Mouse (Mus musculus): ENCODE results near the gene Zfp316. TPM values are rescaled to one million over a fixed set of nuclear protein-coding genes. Genes with fewer than 3 reads are reported as not detected.

Zfp316 gene
- total and polyA plus RNA-seq, 3 experiments = 4.3 to 4.8 TPM; not detected in 1

DNA sequence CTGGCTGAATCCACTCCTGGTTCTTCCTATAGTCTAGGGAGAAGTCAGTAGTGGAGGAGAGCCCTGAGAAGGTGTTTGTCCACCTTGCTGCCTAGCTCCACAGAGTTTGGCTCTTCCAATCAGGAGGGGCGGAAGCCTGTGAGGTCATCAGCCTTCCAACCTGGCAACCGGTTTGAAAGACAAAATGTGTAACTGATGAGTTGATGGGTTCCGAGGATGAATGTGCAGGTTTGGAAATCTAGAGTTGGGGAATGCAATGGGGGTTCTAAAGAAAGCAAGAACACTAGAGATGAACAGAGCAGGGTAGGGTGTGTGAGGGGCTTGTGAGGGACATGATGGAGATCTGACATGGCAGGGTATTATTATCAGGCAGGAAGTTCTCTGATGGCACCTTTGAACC lies 43.0 kb downstream of the Zfp316 start, which contains the start of gene Spdye4a:
Spdye4a (minus strand) TSS at position 101 of the 400 bp plus-strand sequence.
- Histone ChIP-seq H3K9me3 (replicated peaks; ENCODE audit: insufficient read depth, low read length) (no peaks in the 10 kb centered on the region), H3K4me1 (ENCODE audit: control insufficient read depth in 1 of 2, insufficient read depth in 2 of 2, low read length in 2 of 2) (no peaks in the 10 kb centered on the region), H3K27me3 (ENCODE audit: control insufficient read depth in 1 of 2, insufficient read depth in 2 of 2, low read length in 2 of 2) (peaks cover 0 to 4% of the 10 kb centered on the region in 2 experiments; a peak in 1 of 4 replicates), H3K4me3 (ENCODE audit: control insufficient read depth in 1 of 2, insufficient read depth in 1 of 2, low read depth in 2 of 2, low read length in 2 of 2) (no peak within 1 kb of the TSS), H3K79me2 (ENCODE audit: control insufficient read depth, insufficient read depth, low read length, poor library complexity) (no peaks in the 10 kb centered on the region), H3K9ac (ENCODE audit: control insufficient read depth, low read depth, low read length, poor library complexity, severe bottlenecking) (no peak within 1 kb of the TSS), H3K27ac (ENCODE audit: control insufficient read depth, low read depth, low read length) (no peak within 1 kb of the TSS), H3K36me3 (ENCODE audit: control insufficient read depth in 1 of 2, insufficient read depth in 2 of 2, low read length in 2 of 2) (no peaks in the 10 kb centered on the region)
- TF ChIP-seq CHD2 (IDR thresholded peaks at IDR 0.05; ENCODE audit: low read length) (no peak), ZKSCAN1 (IDR thresholded peaks at IDR 0.05; ENCODE audit: low read depth, low read length) (no peak), BHLHE40 (IDR thresholded peaks at IDR 0.05; ENCODE audit: borderline replicate concordance, low read depth, low read length) (no peak), KAT2A (conservative IDR thresholded peaks at IDR 0.05; ENCODE audit: low read depth, low read length) (no peak), CTCF (IDR thresholded peaks at IDR 0.05 in 2 of 3, conservative IDR thresholded peaks at IDR 0.05 in 1 of 3; ENCODE audit: control insufficient read depth in 1 of 3, insufficient read depth in 1 of 3, low read depth in 2 of 3, low read length in 3 of 3, poor library complexity in 1 of 3, severe bottlenecking in 1 of 3) (no peak), SIN3A (IDR thresholded peaks at IDR 0.05; ENCODE audit: low read length) (no peak), USF1 (IDR thresholded peaks at IDR 0.05; ENCODE audit: low read depth, low read length) (no peak), POLR2AphosphoS5 (IDR thresholded peaks at IDR 0.05; ENCODE audit: borderline replicate concordance, low read depth, low read length) (no peak), POLR2A (IDR thresholded peaks at IDR 0.05; ENCODE audit: control insufficient read depth in 1 of 2, insufficient read depth in 1 of 2, low read depth in 1 of 2, low read length in 2 of 2, poor library complexity in 1 of 2) (no peak), CHD1 (IDR thresholded peaks at IDR 0.05; ENCODE audit: low read depth, low read length) (no peak), HCFC1 (IDR thresholded peaks at IDR 0.05; ENCODE audit: low read depth, low read length) (no peak), E2F4 (IDR thresholded peaks at IDR 0.05; ENCODE audit: borderline replicate concordance, low read depth, low read length) (no peak), USF2 (IDR thresholded peaks at IDR 0.05; ENCODE audit: borderline replicate concordance in 1 of 2, insufficient read depth in 1 of 2, low read depth in 1 of 2, low read length in 2 of 2) (no peak), ZNF384 (IDR thresholded peaks at IDR 0.05; ENCODE audit: low read depth, low read length) (no peak), EP300 (IDR thresholded peaks at IDR 0.05; ENCODE audit: low read depth in 1 of 2, low read length in 2 of 2) (no peak), GABPA (IDR thresholded peaks at IDR 0.05; ENCODE audit: low read depth, low read length) (no peak), UBTF (IDR thresholded peaks at IDR 0.05; ENCODE audit: borderline replicate concordance, insufficient read depth, low read depth, low read length) (no peak), MAZ (IDR thresholded peaks at IDR 0.05; ENCODE audit: low read depth, low read length) (no peak)
- DNase-seq (ENCODE audit: low read depth, low spot score) = no peak

DNA sequence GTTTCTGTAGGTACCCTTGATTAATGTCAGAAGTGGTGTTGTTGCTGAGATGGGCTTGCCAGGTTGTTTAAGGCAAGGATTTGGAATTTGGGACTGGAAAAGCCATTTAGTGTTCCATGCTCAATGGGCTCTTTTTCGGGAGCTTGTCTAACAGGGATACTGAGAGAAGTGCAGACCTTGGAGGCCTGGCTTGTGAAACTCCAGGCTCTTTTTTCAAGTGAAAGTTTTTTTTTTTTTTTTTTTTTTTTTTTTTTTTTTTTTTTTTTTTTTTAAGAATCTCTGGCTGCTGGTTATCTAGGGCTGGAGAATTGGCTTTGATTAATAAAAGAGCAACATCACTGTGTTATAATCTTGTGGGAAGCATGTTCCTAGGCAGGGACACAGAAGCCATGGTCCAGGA lies 47.5 kb downstream of the Zfp316 start:
- Histone ChIP-seq H3K27ac (ENCODE audit: control insufficient read depth, low read depth, low read length) (no peak overlapping the region), H3K9me3 (replicated peaks; ENCODE audit: insufficient read depth, low read length) (no peaks in the 10 kb centered on the region), H3K9ac (ENCODE audit: control insufficient read depth, low read depth, low read length, poor library complexity, severe bottlenecking) (no peak overlapping the region), H3K27me3 (ENCODE audit: control insufficient read depth in 1 of 2, insufficient read depth in 2 of 2, low read length in 2 of 2) (peaks cover 0 to 2% of the 10 kb centered on the region in 2 experiments; a peak in 1 of 4 replicates), H3K36me3 (ENCODE audit: control insufficient read depth in 1 of 2, insufficient read depth in 2 of 2, low read length in 2 of 2) (no peaks in the 10 kb centered on the region), H3K4me1 (ENCODE audit: control insufficient read depth in 1 of 2, insufficient read depth in 2 of 2, low read length in 2 of 2) (no peaks in the 10 kb centered on the region), H3K4me3 (ENCODE audit: control insufficient read depth in 1 of 2, insufficient read depth in 1 of 2, low read depth in 2 of 2, low read length in 2 of 2) (no peak overlapping the region), H3K79me2 (ENCODE audit: control insufficient read depth, insufficient read depth, low read length, poor library complexity) (no peaks in the 10 kb centered on the region)
- DNase-seq (ENCODE audit: low read depth, low spot score) = no peak
- peak; percentile 68 for TF ChIP-seq ZNF384 (IDR thresholded peaks at IDR 0.05; ENCODE audit: low read depth, low read length)
- no peak for TF ChIP-seq E2F4 (IDR thresholded peaks at IDR 0.05; ENCODE audit: borderline replicate concordance, low read depth, low read length)
